ENCODE assay signal across 7 mouse cellular contexts in genomic region chr15:31366596-31367480, GRCm38 (mm10). TPM values are rescaled to one million over a fixed set of nuclear protein-coding genes. Genes with fewer than 3 reads are reported as not detected.
DNase-seq lines count a peak whose midpoint lies in the region; ATAC-seq and TF ChIP-seq lines count a peak whose summit lies in the region.

No protein-coding gene starts in this region.

- H3K9ac ChIP-seq in embryonic facial prominence, embryonic 15.5 days, result peak overlapping the region; percentile 18
- H3K9ac ChIP-seq in hindbrain, embryonic 16.5 days (ENCODE audit: low read depth, low read length), result peak overlapping the region; percentile 63

- H3K4me2 ChIP-seq in embryonic facial prominence, embryonic 15.5 days (replicated peaks), result peak overlapping the region; percentile 100
- H3K4me2 ChIP-seq in hindbrain, embryonic 16.5 days (ENCODE audit: low read length), result peak overlapping the region; percentile 100

- H3K36me3 ChIP-seq in thymus, adult 2 months (ENCODE audit: control insufficient read depth, insufficient read depth, low read length), result no peaks in the 10 kb centered on the region
- no peaks in the 10 kb centered on the region for H3K36me3 ChIP-seq in embryonic facial prominence, embryonic 15.5 days
- H3K36me3 ChIP-seq in hindbrain, embryonic 16.5 days (ENCODE audit: control insufficient read depth, insufficient read depth, low read length), result no peaks in the 10 kb centered on the region
- no peaks in the 10 kb centered on the region for H3K36me3 ChIP-seq in macrophage (ENCODE audit: inconsistent target)

- no peak overlapping the region for H3K27ac ChIP-seq in thymus, adult 2 months (ENCODE audit: control insufficient read depth, insufficient read depth, low read length)
- H3K27ac ChIP-seq in embryonic facial prominence, embryonic 15.5 days (replicated peaks), result no peak overlapping the region
- H3K27ac ChIP-seq in hindbrain, embryonic 16.5 days (ENCODE audit: low read depth, low read length), result no peak overlapping the region
- H3K27ac ChIP-seq in macrophage, result peak overlapping the region; percentile 32

- TF ChIP-seq CTCF in thymus, adult 2 months (IDR thresholded peaks at IDR 0.05; ENCODE audit: borderline replicate concordance, control insufficient read depth, extremely low read depth, insufficient read depth, low read length, poor library complexity), result no peak

- no peaks in the 10 kb centered on the region for H3K4me1 ChIP-seq in thymus, adult 2 months (replicated peaks; ENCODE audit: control insufficient read depth, insufficient read depth, low read length)
- H3K4me1 ChIP-seq in embryonic facial prominence, embryonic 15.5 days, result peaks cover 31% of the 10 kb centered on the region
- peaks cover 25% of the 10 kb centered on the region for H3K4me1 ChIP-seq in hindbrain, embryonic 16.5 days (ENCODE audit: control insufficient read depth, insufficient read depth, low read depth, low read length)

- no peak for DNase-seq in thymus, adult 2 months
- DNase-seq in thymus, postnatal 36 days, result no peak
- no peak for DNase-seq in adipocyte (ENCODE audit: low spot score)
- no peak for DNase-seq in frontal cortex, postnatal 14 days (ENCODE audit: low spot score in 2 of 2)

- H3K27me3 ChIP-seq in thymus, adult 2 months (ENCODE audit: control insufficient read depth, insufficient read depth, low read length), result peaks cover 16% of the 10 kb centered on the region; the same call in 1 of the 2 replicates
- peaks cover 53% of the 10 kb centered on the region for H3K27me3 ChIP-seq in embryonic facial prominence, embryonic 15.5 days
- peaks cover 41% of the 10 kb centered on the region for H3K27me3 ChIP-seq in hindbrain, embryonic 16.5 days (replicated peaks; ENCODE audit: control insufficient read depth, insufficient read depth, low read length)

- H3K9me3 ChIP-seq in embryonic facial prominence, embryonic 15.5 days (replicated peaks), result no peaks in the 10 kb centered on the region
- H3K9me3 ChIP-seq in hindbrain, embryonic 16.5 days (ENCODE audit: control insufficient read depth, low read length), result no peaks in the 10 kb centered on the region

- H3K4me3 ChIP-seq in thymus, adult 2 months (ENCODE audit: control insufficient read depth, insufficient read depth, low read length), result peak overlapping the region; percentile 24
- H3K4me3 ChIP-seq in embryonic facial prominence, embryonic 15.5 days (replicated peaks), result peak overlapping the region; percentile 61
- peak overlapping the region; percentile 64 for H3K4me3 ChIP-seq in hindbrain, embryonic 16.5 days (ENCODE audit: low read length)
- H3K4me3 ChIP-seq in macrophage (ENCODE audit: inconsistent target), result peak overlapping the region; percentile 72

- WGBS in thymus, adult 2 months, result 2% methylated on average over 72 of the region's 72 CpGs
- WGBS in embryonic facial prominence, embryonic 15.5 days, result under 1% methylated on average over 72 of the region's 72 CpGs
- under 1% methylated on average over 52 of the region's 72 CpGs for WGBS in hindbrain, embryonic 16.5 days
- under 1% methylated on average over 67 of the region's 72 CpGs for WGBS in macrophage (ENCODE audit: missing documents)

- ATAC-seq in embryonic facial prominence, embryonic 15.5 days (ENCODE audit: insufficient number of reproducible peaks, low FRiP score, low TSS enrichment, low read depth), result no peak; the same call in 1 of the 2 replicates
- ATAC-seq in hindbrain, embryonic 16.5 days, result peak; percentile 34

- peaks cover 47% of the 10 kb centered on the region for H3K79me2 ChIP-seq in macrophage (ENCODE audit: inconsistent target)

- no peak for TF ChIP-seq POLR2A in thymus, adult 2 months (IDR thresholded peaks at IDR 0.05; ENCODE audit: control insufficient read depth, extremely low read depth, insufficient read depth, low read length, poor library complexity)

RNA-seq across cellular contexts. Expression of gene Ankrd33b, which starts 0.7 kb away (rescaled TPM):
- polyA plus RNA-seq in thymus, adult 2 months (2012; rRNA removed), result 6.9 and 7.6 TPM in 2 replicates
- polyA plus RNA-seq in embryonic facial prominence, embryonic 15.5 days (2015; fragmentation: Nextera tagmentation; extraction: Ambion mirVana), result 0.80 and 1.1 TPM in 2 replicates
- polyA plus RNA-seq in hindbrain, embryonic 16.5 days (2015; fragmentation: Nextera tagmentation; extraction: Ambion mirVana), result 0.98 and 1.2 TPM in 2 replicates
- 100 to 1,000 TPM in 20 of 26 experiments, 10 to 100 TPM in 6; 61.5 to 833 (median 201) TPM for total RNA-seq in macrophage (2018; cell fraction: chromatin; rRNA removed)
- 100 to 1,000 TPM in 3 of 26 experiments, 10 to 100 TPM in 23; 16.5 to 151 (median 40.9) TPM for total RNA-seq in macrophage (2018; cell fraction: cytosol; rRNA removed)
- total RNA-seq in macrophage (2018; cell fraction: nucleus; rRNA removed), result 100 to 1,000 TPM in 19 of 26 experiments, 10 to 100 TPM in 7; 37.9 to 414 (median 149) TPM
- polyA plus RNA-seq in macrophage (2018), result 17.4 to 30.3 TPM (median 22.9 TPM) in 3 replicates
